Mouse (Mus musculus): ENCODE results near the gene Sptbn4. TPM values are rescaled to one million over a fixed set of nuclear protein-coding genes. Genes with fewer than 3 reads are reported as not detected.

Gene Sptbn4
- polyA plus RNA-seq, 1 experiment from 2014 or later: 4.1 TPM

GRCm38 (mm10) chr7:27396184-27397047 lies 51.1 kb downstream of the Sptbn4 start:
- Histone ChIP-seq H3K9ac (replicated peaks; ENCODE audit: low read length) (peak overlapping the region; percentile 66), H3K4me3 (replicated peaks; ENCODE audit: low read depth, low read length) (peak overlapping the region; percentile 49), H3K4me1 (ENCODE audit: control insufficient read depth, insufficient read depth, low read length) (no peaks in the 10 kb centered on the region), H3K9me3 (ENCODE audit: control insufficient read depth, low read length) (no peaks in the 10 kb centered on the region), H3K27me3 (ENCODE audit: control insufficient read depth, insufficient read depth, low read length) (peaks cover 70% of the 10 kb centered on the region), H3K36me3 (ENCODE audit: control insufficient read depth, insufficient read depth, low read length) (0 out of 2 replicates have a peak, but pooled peaks cover 2% of the 10 kb centered on the region), H3K4me2 (ENCODE audit: low read length) (peak overlapping the region; percentile 88), H3K27ac (replicated peaks; ENCODE audit: low read depth, low read length) (no peak overlapping the region)
- ATAC-seq (ENCODE audit: low FRiP score, low TSS enrichment) (peak; percentile 37; the same call in 1 of the 2 replicates), DNase-seq (peak; percentile 76)
- WGBS: 2% methylated on average over 56 of the region's 68 CpGs

DNA sequence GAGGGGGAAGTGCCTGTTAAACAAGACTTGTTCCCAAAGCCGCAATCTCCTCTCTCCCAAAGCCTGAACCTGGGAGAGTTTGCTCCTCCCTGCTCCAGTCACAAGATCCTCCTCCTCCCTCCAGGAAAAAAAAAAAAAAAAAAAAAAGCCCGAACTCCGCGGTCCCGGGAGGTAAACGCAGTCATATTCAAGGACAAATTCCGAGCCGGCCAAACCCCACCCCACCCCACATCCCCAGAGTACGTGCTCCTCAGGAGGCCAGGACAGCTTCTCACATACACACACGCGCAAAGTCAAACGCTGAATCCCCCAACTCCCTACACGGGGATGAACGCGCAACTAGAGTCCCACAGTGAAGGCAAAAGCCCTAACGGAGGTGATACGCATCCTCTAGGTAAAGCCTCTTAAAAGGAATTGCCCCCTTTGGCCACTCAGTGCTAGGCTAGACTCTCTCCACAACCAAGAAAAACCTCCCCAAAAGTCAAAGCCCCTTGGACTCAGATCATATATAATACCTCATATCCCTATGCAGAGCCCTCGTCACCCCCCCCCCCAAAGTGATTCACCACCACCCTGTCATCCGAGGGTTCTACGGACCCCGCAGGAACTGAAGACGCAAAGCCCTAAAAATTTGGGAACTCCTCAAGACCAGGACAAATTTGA lies 51.8 kb downstream of the Sptbn4 start:
- H3K4me2 ChIP-seq (ENCODE audit: low read length): peak overlapping the region; percentile 88
- DNase-seq (peak; percentile 43), ATAC-seq (ENCODE audit: low FRiP score, low TSS enrichment) (no peak)
- H3K4me1 ChIP-seq (ENCODE audit: control insufficient read depth, insufficient read depth, low read length): no peaks in the 10 kb centered on the region
- peak overlapping the region; percentile 66; the same call in 1 of the 2 replicates for H3K9ac ChIP-seq (replicated peaks; ENCODE audit: low read length)
- peak overlapping the region; percentile 49 for H3K4me3 ChIP-seq (replicated peaks; ENCODE audit: low read depth, low read length)
- under 1% methylated on average over 22 of the region's 22 CpGs for WGBS
- H3K27ac ChIP-seq (replicated peaks; ENCODE audit: low read depth, low read length): no peak overlapping the region
- H3K27me3 ChIP-seq (ENCODE audit: control insufficient read depth, insufficient read depth, low read length): peaks cover 70% of the 10 kb centered on the region
- H3K9me3 ChIP-seq (ENCODE audit: control insufficient read depth, low read length): no peaks in the 10 kb centered on the region
- H3K36me3 ChIP-seq (ENCODE audit: control insufficient read depth, insufficient read depth, low read length): 0 out of 2 replicates have a peak, but pooled peaks cover 2% of the 10 kb centered on the region

GRCm38 (mm10) chr7:27391416-27391815 lies 56.1 kb downstream of the Sptbn4 start:
- Histone ChIP-seq H3K4me2 (ENCODE audit: low read length) (no peak overlapping the region), H3K4me3 (replicated peaks; ENCODE audit: low read depth, low read length) (no peak overlapping the region), H3K36me3 (ENCODE audit: control insufficient read depth, insufficient read depth, low read length) (no peaks in the 10 kb centered on the region), H3K27me3 (ENCODE audit: control insufficient read depth, insufficient read depth, low read length) (peaks cover 50% of the 10 kb centered on the region), H3K9me3 (ENCODE audit: control insufficient read depth, low read length) (no peaks in the 10 kb centered on the region), H3K27ac (replicated peaks; ENCODE audit: low read depth, low read length) (no peak overlapping the region), H3K9ac (replicated peaks; ENCODE audit: low read length) (no peak overlapping the region), H3K4me1 (ENCODE audit: control insufficient read depth, insufficient read depth, low read length) (no peaks in the 10 kb centered on the region)
- DNase-seq (no peak), ATAC-seq (ENCODE audit: low FRiP score, low TSS enrichment) (no peak)
- WGBS: 39% methylated on average over 16 of the region's 16 CpGs

DNA sequence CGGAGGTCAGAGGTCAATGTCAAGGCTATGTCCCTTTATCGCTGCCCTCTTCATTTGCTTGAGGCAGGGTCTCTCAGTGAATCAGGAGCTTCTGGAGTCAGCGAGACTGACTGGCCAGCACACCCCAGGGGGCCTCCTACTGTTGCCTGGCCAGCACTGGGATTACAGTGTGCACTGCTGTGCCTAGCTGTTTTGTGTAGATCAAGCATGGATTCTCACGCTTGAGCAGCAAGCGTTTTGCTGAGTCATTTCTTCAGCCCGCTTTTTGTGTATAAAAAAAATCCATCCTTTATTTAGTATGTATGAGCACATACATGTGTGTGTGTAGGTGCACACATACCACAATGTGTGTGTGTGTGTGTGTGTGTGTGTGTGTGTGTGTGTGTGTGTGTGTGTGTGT lies 58.3 kb downstream of the Sptbn4 start:
- no peak overlapping the region for H3K9ac ChIP-seq (replicated peaks; ENCODE audit: low read length)
- peaks cover 29% of the 10 kb centered on the region for H3K27me3 ChIP-seq (ENCODE audit: control insufficient read depth, insufficient read depth, low read length)
- WGBS: 58% methylated on average over 6 of the region's 6 CpGs
- no peak for ATAC-seq (ENCODE audit: low FRiP score, low TSS enrichment)
- no peak overlapping the region for H3K4me3 ChIP-seq (replicated peaks; ENCODE audit: low read depth, low read length)
- H3K4me1 ChIP-seq (ENCODE audit: control insufficient read depth, insufficient read depth, low read length): no peaks in the 10 kb centered on the region
- no peak overlapping the region for H3K4me2 ChIP-seq (ENCODE audit: low read length)
- no peaks in the 10 kb centered on the region for H3K36me3 ChIP-seq (ENCODE audit: control insufficient read depth, insufficient read depth, low read length)
- no peaks in the 10 kb centered on the region for H3K9me3 ChIP-seq (ENCODE audit: control insufficient read depth, low read length)
- no peak overlapping the region for H3K27ac ChIP-seq (replicated peaks; ENCODE audit: low read depth, low read length)
- no peak for DNase-seq

- H3K4me1 ChIP-seq (ENCODE audit: control insufficient read depth, insufficient read depth, low read length): no peaks in the 10 kb centered on the region
- no peaks in the 10 kb centered on the region for H3K9me3 ChIP-seq (ENCODE audit: control insufficient read depth, low read length)
- H3K27ac ChIP-seq (replicated peaks; ENCODE audit: low read depth, low read length): no peak overlapping the region
- H3K4me3 ChIP-seq (replicated peaks; ENCODE audit: low read depth, low read length): no peak overlapping the region
- no peak overlapping the region for H3K4me2 ChIP-seq (ENCODE audit: low read length)
- DNase-seq (peak; percentile 68), ATAC-seq (ENCODE audit: low FRiP score, low TSS enrichment) (no peak)
- WGBS: 40% methylated on average over 4 of the region's 4 CpGs
- 0 out of 2 replicates have a peak overlapping the region, but pooled peaks have one; percentile 13 for H3K9ac ChIP-seq (replicated peaks; ENCODE audit: low read length)
- no peaks in the 10 kb centered on the region for H3K36me3 ChIP-seq (ENCODE audit: control insufficient read depth, insufficient read depth, low read length)
- H3K27me3 ChIP-seq (ENCODE audit: control insufficient read depth, insufficient read depth, low read length): no peaks in the 10 kb centered on the region
Measured at GRCm38 (mm10) chr7:27384731-27385130, 62.8 kb downstream of the Sptbn4 start.

GRCm38 (mm10) chr7:27384134-27384533 lies 63.4 kb downstream of the Sptbn4 start:
- no peaks in the 10 kb centered on the region for H3K9me3 ChIP-seq (ENCODE audit: control insufficient read depth, low read length)
- DNase-seq (no peak), ATAC-seq (ENCODE audit: low FRiP score, low TSS enrichment) (no peak)
- H3K27ac ChIP-seq (replicated peaks; ENCODE audit: low read depth, low read length): no peak overlapping the region
- H3K36me3 ChIP-seq (ENCODE audit: control insufficient read depth, insufficient read depth, low read length): no peaks in the 10 kb centered on the region
- H3K27me3 ChIP-seq (ENCODE audit: control insufficient read depth, insufficient read depth, low read length): no peaks in the 10 kb centered on the region
- no peak overlapping the region for H3K9ac ChIP-seq (replicated peaks; ENCODE audit: low read length)
- H3K4me1 ChIP-seq (ENCODE audit: control insufficient read depth, insufficient read depth, low read length): no peaks in the 10 kb centered on the region
- WGBS: 67% methylated on average over 5 of the region's 5 CpGs
- no peak overlapping the region for H3K4me2 ChIP-seq (ENCODE audit: low read length)
- H3K4me3 ChIP-seq (replicated peaks; ENCODE audit: low read depth, low read length): no peak overlapping the region

DNA sequence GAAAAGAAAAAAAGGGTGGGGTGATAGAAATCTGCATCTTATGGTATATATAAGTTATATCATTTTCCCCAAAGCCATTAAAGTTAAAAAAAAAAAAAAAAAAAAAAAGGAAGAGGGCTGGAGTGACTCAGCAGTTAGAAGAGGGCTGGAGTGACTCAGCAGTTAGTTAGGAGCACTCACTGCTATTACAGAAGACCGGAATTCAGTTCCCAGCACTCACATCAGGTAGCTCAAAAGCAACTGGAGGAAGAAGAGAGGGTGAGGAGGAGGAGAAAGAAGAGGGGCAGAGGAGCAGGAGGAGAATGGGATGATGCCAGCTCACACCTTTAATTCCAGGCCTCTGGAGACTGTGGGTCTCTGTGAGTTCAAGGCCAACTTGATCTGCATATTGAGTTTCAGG lies 64.3 kb downstream of the Sptbn4 start:
- Histone ChIP-seq H3K4me3 (replicated peaks; ENCODE audit: low read depth, low read length) (no peak overlapping the region), H3K9me3 (ENCODE audit: control insufficient read depth, low read length) (no peaks in the 10 kb centered on the region), H3K4me2 (ENCODE audit: low read length) (no peak overlapping the region), H3K27ac (replicated peaks; ENCODE audit: low read depth, low read length) (no peak overlapping the region), H3K36me3 (ENCODE audit: control insufficient read depth, insufficient read depth, low read length) (no peaks in the 10 kb centered on the region), H3K27me3 (ENCODE audit: control insufficient read depth, insufficient read depth, low read length) (no peaks in the 10 kb centered on the region), H3K4me1 (ENCODE audit: control insufficient read depth, insufficient read depth, low read length) (no peaks in the 10 kb centered on the region), H3K9ac (replicated peaks; ENCODE audit: low read length) (no peak overlapping the region)
- 85% methylated on average over 1 of the region's 1 CpGs for WGBS
- DNase-seq (no peak), ATAC-seq (ENCODE audit: low FRiP score, low TSS enrichment) (no peak)

DNA sequence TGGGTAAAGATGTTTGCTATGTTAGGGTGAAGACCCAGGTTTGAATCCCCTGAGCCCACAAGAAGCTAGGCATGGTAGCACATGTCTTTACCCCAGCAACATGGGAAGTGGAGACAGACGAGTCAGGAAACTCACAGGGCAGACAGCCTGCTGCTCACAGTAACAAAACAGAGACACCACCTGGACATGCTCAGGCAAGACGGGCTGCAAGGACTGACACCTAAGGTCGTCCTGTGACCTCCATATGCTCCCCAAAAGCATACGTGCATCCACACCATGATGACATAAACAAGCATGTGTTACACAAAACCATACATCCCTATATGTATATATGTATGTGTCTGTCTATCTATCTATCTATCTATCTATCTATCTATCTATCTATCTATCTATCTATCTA lies 65.9 kb downstream of the Sptbn4 start:
- Histone ChIP-seq H3K4me2 (ENCODE audit: low read length) (no peak overlapping the region), H3K27me3 (ENCODE audit: control insufficient read depth, insufficient read depth, low read length) (peaks cover 7% of the 10 kb centered on the region), H3K36me3 (ENCODE audit: control insufficient read depth, insufficient read depth, low read length) (no peaks in the 10 kb centered on the region), H3K27ac (replicated peaks; ENCODE audit: low read depth, low read length) (no peak overlapping the region), H3K4me3 (replicated peaks; ENCODE audit: low read depth, low read length) (no peak overlapping the region), H3K4me1 (ENCODE audit: control insufficient read depth, insufficient read depth, low read length) (no peaks in the 10 kb centered on the region), H3K9ac (replicated peaks; ENCODE audit: low read length) (no peak overlapping the region), H3K9me3 (ENCODE audit: control insufficient read depth, low read length) (no peaks in the 10 kb centered on the region)
- ATAC-seq (ENCODE audit: low FRiP score, low TSS enrichment): no peak
- 61% methylated on average over 4 of the region's 4 CpGs for WGBS
- no peak for DNase-seq
